Mouse (Mus musculus): ENCODE measurements around the gene Mog.

DNA sequence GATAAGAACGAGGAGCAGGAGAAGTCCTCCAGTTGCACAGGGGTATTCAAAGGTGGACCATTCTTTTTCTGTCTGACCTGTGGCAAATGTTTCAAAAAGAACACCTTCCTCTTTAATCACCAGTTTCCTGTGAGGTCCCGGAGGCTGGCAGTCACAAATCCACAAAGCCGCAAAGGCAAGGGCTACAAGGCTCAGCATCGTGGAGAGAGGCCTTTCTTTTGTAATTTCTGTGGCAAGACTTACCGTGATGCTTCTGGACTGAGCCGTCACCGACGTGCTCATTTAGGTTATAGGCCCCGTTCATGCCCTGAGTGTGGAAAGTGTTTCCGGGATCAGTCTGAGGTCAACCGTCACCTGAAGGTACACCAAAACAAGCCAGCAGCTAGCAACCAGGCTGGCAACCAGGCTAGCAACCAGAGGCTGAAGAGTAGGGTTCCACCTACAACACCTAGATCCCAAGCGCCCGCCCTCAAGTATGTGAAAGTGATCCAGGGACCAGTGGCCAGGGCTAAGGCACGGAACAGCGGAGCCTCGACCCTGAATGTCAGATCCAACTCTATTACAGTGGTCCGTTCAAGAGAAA lies 13.6 kb downstream of the Mog start:
- TF ChIP-seq CTCF (IDR thresholded peaks at IDR 0.05; ENCODE audit: borderline replicate concordance, control insufficient read depth, extremely low read depth, insufficient read depth, low read length, poor library complexity) (no peak), POLR2A (IDR thresholded peaks at IDR 0.05; ENCODE audit: control insufficient read depth, extremely low read depth, insufficient read depth, low read length, poor library complexity) (no peak)

All from thymus, adult 2 months (tissue).